Mouse (Mus musculus) bone marrow, adult 2 months (tissue): ENCODE results near the gene Creg1.

ENCODE experiments used
- CTCF ChIP-seq: fragments of 200-500 bp; IDR thresholded peaks from 2 replicates; pipeline ENCODE4 v1.5.1; 2011; ENCODE audit warnings: low read length, control low read depth; ENCODE audit not compliant: control insufficient read depth, insufficient read depth
- POLR2A ChIP-seq: fragments of 200-500 bp; IDR thresholded peaks from 2 replicates; pipeline ENCODE4 v1.6.1; 2011; ENCODE audit warnings: low read depth, mild to moderate bottlenecking, control low read depth, low read length, borderline replicate concordance; ENCODE audit not compliant: control insufficient read depth

DNA sequence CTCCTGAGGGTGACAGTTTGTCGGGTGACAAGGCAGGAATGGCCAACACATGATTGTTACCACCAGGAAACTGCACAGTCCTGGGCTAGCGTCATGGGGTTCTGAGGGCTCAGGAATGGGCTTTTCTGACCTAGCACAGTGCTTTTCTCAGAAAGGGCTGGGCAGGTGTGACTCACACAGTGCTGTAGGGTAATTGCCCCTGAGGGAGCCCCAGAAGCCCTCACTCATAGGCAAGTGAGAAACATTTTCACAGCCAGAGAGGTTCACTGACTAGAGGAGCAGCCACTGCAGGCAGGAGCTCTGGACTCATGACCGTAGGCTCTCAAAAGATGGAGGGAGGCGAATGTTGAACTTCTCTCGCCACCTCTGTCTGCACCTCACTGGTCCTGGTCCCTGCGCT, 26.4 kb downstream of the Creg1 start:
- TF ChIP-seq CTCF (no peak), POLR2A (no peak)
